Mouse (Mus musculus) ovary, postnatal 36 days (tissue): ENCODE measurements at regions not wholly inside any gene's neighbourhood (a gene's known extent, or its start where the extent isn't known, plus 50 kb on each side); places are given as distances from the start of the nearest gene placed in this dataset.
A peak's percentile ranks its signal among the peaks of the same experiment; 100 is the strongest.
"Not testable (repeated sequence)": the region's sequence is repeated elsewhere in the genome, so short reads cannot be mapped to it uniquely, and the experiment has no call there.

ENCODE experiments used
- DNase-seq: peaks from one replicate; pipeline ENCODE4 v3.0.0; 2022; ENCODE audit warnings: low spot score, mixed read lengths

DNA sequence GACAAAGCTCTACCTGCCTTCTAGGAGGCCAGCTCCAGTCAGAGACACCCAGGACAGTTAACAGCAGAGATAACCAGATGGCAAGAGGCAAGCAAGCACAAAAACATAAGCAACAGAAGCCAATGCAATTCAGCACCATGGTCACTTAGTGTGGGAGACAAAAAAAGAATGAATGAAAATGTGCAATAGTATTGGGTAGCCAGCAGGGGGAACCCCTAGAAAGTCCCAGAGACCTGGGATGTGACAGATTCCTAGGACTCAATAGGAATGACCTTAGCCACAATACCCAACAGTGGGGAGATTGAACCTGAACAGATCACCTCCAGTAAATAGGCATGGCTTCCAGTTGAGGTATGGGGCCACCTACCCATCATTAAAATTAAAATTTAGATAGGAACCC, 409.0 kb upstream of the St6gal2 start:
- no peak for DNase-seq

DNA sequence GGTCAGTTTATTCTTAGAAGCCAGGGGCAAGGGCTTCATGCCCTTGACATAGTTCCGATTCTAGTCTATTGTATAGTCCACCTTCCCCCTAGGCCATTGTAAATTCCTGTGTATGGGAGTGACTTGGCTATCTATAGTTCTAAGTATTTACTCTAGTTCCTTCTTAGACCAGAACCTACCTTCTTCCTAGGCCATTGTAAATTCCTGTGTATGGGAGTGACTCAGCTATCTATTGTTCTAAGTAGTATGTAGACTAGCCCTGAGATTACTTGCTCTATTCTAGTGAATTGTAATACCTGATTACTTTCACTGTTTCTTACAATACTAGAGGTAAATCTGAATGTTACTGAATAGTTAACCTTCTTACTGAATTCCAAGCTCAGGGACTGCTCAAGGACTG, 405.0 kb upstream of the St6gal2 start:
- not testable (repeated sequence) for DNase-seq

DNA sequence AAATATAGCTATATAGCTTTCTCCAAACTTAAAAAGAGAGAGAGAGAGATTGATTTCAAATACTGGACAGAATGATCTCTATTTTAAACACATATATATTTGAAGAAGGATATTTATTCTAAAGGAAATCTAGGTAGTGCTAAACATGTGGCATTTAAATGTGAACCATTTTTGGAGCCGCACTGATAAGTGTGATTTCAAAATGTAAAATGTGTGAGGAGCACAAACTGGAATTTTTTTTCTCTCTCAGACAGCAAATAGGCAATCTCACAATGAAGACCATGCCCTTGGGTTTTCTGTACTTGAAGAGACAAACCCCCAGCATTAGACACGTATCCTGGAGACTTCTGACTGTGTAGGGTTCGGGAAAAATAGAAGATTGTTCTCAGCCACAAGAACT, 376.8 kb upstream of the St6gal2 start:
- DNase-seq: no peak

DNA sequence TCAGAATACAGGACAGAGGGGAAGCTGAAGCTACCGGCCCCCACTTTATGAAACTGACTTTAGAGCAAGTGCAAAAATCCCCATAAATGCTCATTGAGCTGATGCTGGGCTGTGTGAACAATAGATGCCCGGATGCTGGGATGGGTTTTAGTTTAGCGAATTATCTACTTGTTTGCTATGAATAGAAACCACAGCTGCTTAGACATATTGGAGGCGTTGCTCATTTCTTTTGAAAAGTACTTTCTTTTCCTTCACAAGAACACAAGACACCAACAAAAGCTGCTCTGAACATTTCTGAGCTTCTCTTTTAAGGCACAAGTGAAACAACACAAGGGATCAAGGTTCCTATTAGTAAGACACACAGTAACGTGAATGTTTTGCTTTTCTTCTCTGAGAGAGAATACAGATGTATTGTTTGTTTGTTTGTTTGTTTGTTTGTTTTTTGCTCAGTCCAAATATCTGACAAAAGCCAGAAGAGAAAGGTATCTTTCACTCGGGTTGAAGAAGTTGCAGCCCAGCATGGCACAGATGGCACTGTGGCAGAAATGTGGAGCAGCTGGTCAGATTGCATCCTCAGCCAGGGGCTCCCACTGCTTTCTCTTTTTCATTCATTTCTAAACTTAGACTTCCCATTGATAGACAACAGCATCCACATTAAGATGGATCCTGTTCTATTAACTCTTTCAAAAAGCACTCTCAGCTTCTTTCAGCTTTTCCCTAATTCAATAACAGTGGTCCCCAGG, 361.7 kb upstream of the St6gal2 start:
- DNase-seq: no peak

DNA sequence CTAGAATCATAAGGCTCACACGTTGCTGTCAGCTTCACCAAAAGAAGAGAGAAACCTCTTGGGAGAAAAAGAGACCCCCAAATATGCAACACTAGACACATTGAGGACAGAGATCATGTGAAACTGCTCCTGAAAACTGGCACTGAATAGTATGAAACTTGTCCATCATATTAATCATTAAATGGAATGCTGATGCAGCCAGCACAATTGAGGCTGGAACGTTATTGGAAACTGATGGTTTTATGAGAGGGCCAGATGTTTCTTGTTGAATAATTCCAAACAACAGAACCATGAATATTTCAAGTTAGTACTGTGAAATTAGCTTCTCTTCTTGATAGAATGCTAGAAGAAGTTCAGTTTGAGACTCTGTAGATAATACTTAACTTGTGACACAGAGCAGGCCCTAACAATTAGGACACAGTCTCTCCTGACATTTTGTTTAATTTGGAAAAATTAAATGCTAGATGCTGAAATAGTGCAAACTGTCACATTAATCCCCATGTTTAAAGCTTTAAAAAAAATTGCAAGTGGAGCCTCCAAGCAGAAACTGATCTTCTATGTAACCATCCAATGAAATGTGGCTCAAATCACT, 354.4 kb upstream of the St6gal2 start:
- DNase-seq: no peak

DNA sequence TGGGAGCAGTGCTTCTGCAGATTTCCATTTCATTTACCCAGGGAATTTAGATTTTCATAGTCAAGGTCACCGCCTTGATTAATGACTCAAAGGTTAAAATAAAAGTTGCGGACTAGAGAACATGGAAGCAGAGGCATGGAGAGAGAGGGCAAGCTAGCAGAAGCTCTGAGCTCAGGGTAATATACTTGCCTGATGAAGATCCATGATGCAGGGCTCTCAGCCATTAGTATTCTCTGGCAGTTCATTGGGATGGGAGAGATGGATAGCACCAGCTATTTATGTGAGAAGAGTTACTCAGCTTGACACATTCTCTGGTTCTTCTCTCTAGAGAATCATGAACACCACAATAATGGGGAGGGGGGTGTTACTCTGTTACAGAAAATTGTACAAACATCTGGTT, 341.7 kb upstream of the St6gal2 start:
- DNase-seq: no peak

DNA sequence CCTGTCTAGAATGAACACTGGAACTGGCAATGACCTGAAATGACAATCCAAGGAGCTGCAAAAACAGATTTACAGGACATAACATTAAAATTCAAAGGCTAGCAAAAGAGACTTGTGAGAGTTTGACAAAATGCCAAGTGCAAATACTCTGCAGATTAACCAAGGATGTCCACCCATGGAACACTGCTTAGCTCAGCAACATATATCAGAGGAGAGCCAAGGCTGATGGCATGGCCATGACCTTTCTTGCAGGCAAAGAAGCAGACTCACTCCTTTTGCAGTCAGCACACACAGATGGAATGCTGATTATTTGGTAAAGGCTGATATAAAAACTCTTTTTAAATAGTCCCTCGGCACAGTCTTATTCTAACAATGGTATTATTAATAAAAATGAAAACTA, 320.3 kb upstream of the St6gal2 start:
- DNase-seq: peak; percentile 7

DNA sequence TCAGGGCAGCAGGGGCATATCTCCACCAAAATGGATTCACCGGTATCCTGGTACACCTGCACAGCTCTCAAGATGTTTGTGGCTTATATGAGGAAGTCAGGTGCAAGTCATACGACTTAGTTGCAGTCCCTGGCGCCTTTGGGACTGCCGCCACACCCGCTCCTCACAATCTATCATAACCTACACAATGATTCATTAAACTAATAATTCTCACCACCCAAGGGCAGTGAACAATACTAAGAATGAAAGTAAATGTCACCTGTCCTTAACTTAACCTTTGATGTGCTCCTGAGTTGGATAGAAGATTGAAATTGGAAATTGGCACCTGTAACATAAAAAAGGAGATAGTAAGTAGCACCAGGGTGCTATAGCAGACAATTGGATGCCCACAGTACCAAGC, 315.1 kb upstream of the St6gal2 start:
- not testable (repeated sequence) for DNase-seq
